Mouse (Mus musculus) forebrain, embryonic 14.5 days (tissue): ENCODE measurements at regions not wholly inside any gene's neighbourhood (a gene's known extent, or its start where the extent isn't known, plus 50 kb on each side); places are given as distances from the start of the nearest gene placed in this dataset.

Source experiments
- ATAC-seq: fragments of 200-750 bp; cut with Nextera tagmentation; 2 replicates; pipeline ENCODE4 v1.8.0; 2017; ENCODE audit warnings: mild to moderate bottlenecking, moderate library complexity
- DNase-seq: peaks from one replicate; pipeline ENCODE4 v3.0.0-alpha.2; 2015; ENCODE audit warnings: low spot score
- H3K27ac ChIP-seq: fragments of 300-500 bp; sonication (generic); 2 replicates; pipeline ENCODE4 v1.5.1; 2014; ENCODE audit warnings: low read depth, mild to moderate bottlenecking, control low read depth, low read length, moderate library complexity
- H3K27me3 ChIP-seq: fragments of 300-500 bp; sonication (generic); replicated peaks from 2 replicates; pipeline ENCODE4 v1.6.1; 2014; ENCODE audit warnings: low read length, control low read depth, mixed read lengths; ENCODE audit not compliant: control insufficient read depth, insufficient read depth
- H3K36me3 ChIP-seq: fragments of 300-500 bp; sonication (generic); 2 replicates; pipeline ENCODE4 v1.6.1; 2014; ENCODE audit warnings: low read length, control low read depth; ENCODE audit not compliant: control insufficient read depth, insufficient read depth
- H3K4me1 ChIP-seq: fragments of 300-500 bp; sonication (generic); 2 replicates; pipeline ENCODE4 v1.6.1; 2014; ENCODE audit warnings: antibody characterized with exemption, low read length, control low read depth; ENCODE audit not compliant: control insufficient read depth, insufficient read depth
- H3K4me2 ChIP-seq: fragments of 300-500 bp; sonication (generic); 2 replicates; pipeline ENCODE4 v1.6.1; 2014; ENCODE audit warnings: mild to moderate bottlenecking, control low read depth, low read length
- H3K4me3 ChIP-seq: fragments of 300-500 bp; sonication (generic); 2 replicates; pipeline ENCODE4 v1.5.1; 2014; ENCODE audit warnings: low read depth, low read length, control low read depth
- H3K9ac ChIP-seq: fragments of 300-500 bp; sonication (generic); 2 replicates; pipeline ENCODE4 v1.6.1; 2014; ENCODE audit warnings: mild to moderate bottlenecking, low read length, control low read depth, moderate library complexity
- H3K9me3 ChIP-seq: fragments of 300-500 bp; sonication (generic); replicated peaks from 2 replicates; pipeline ENCODE4 v1.6.1; 2016; ENCODE audit warnings: low read length, control low read depth, mixed read lengths; ENCODE audit not compliant: control insufficient read depth
- WGBS: fragments of 180-500 bp; shearing (Covaris S2); extraction: QIAGEN DNeasy Blood & Tissue Kit; methylation state at CpG from one replicate; pipeline ENCODE4 v1.1.7; 2014; 5-methylcytosine and 5-hydroxymethylcytosine counted together

DNA sequence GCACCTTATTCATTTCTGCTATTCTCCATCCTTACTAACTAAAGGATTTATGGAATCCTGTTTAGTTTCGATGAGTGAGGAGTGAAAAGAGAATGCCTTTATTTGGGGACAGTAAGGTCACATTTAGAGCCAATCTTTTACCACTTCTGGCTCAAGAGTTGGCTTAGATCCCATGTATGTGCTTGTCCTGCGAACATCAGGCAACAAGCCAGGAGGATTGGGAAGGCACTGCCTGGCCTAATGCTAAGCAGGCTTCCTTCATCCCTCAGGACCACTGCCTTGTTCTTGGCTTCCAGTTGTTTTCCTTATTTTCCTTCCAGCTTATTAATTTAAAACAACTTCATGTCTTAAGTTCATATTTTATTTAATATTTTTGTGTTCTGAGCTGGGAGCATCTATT is 442.9 kb downstream of the Vgll3 start:
- Histone ChIP-seq H3K4me3 (no peak overlapping the region), H3K4me2 (no peak overlapping the region), H3K27ac (no peak overlapping the region), H3K9ac (no peak overlapping the region), H3K9me3 (no peaks in the 10 kb centered on the region), H3K36me3 (no peaks in the 10 kb centered on the region), H3K27me3 (no peaks in the 10 kb centered on the region), H3K4me1 (no peaks in the 10 kb centered on the region)
- ATAC-seq (no peak), DNase-seq (peak; percentile 13)
- 77% methylated on average over 2 of the region's 2 CpGs for WGBS

DNA sequence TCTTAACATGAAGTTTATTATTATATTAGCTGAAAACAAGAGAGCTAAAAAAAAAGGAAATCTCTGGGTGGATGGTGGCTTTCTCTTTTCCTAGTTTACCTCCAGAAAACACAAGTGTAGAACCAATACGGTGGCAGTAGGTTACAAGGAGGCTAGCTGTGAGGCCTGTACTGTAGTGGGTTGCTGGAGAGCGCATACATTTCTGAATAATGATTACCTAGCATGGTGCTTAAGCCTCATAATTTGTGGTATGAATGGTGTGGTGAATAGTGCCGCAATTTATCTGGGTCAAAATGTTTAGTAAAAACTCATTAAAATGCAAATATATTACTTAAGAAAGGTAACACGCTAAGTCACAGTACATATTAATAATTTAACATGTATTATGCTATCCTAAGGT is 453.9 kb downstream of the Vgll3 start:
- no peak for ATAC-seq
- DNase-seq, result no peak
- Histone ChIP-seq H3K4me2 (no peak overlapping the region), H3K27me3 (no peaks in the 10 kb centered on the region), H3K4me3 (no peak overlapping the region), H3K9ac (no peak overlapping the region), H3K27ac (no peak overlapping the region), H3K9me3 (no peaks in the 10 kb centered on the region), H3K4me1 (no peaks in the 10 kb centered on the region), H3K36me3 (no peaks in the 10 kb centered on the region)
- WGBS, result 88% methylated on average over 4 of the region's 4 CpGs

DNA sequence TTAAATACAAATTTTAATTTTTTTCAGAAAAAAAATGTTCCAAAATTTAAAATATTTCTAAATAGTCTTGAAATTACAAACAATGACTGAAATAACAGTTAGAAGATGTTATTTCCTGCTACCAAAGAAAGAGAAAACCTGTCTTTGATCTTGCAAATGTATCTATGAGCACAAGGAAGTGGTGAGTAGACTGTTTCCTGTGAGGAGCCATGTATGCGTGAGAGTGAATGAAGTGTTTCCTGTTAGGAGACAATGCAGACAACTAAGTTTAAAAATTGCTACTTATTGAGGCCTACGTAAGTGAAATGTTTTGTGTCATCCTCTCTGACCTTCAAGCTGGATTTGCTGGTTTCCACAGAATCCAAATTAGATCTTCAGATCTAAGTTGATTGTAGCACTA is 461.6 kb downstream of the Vgll3 start:
- H3K9me3 ChIP-seq, result no peaks in the 10 kb centered on the region
- DNase-seq (no peak), ATAC-seq (no peak)
- H3K9ac ChIP-seq, result no peak overlapping the region
- H3K27me3 ChIP-seq, result no peaks in the 10 kb centered on the region
- 92% methylated on average over 2 of the region's 2 CpGs for WGBS
- H3K36me3 ChIP-seq, result no peaks in the 10 kb centered on the region
- H3K4me2 ChIP-seq, result no peak overlapping the region
- no peak overlapping the region for H3K4me3 ChIP-seq
- no peaks in the 10 kb centered on the region for H3K4me1 ChIP-seq
- H3K27ac ChIP-seq, result no peak overlapping the region
